Comparison of ENCODE assay signal across 15 mouse cellular contexts in genomic region chr10:45181344-45181743, GRCm38 (mm10). TPM values are rescaled to one million over a fixed set of nuclear protein-coding genes. Genes with fewer than 3 reads are reported as not detected.
DNase-seq lines count a peak whose midpoint lies in the region; ATAC-seq lines count a peak whose summit lies in the region.
"Had no signal": no experiment of that assay in that cellular context is flagged by ENCODE, and none has a peak within 500 bp of the region (broad histone marks: within the 10 kb centered on the region; RNA-seq: fewer than 3 reads in every experiment).

No protein-coding gene starts in this region.

- H3K4me2 ChIP-seq in intestine, embryonic 14.5 days (ENCODE audit: low read length), result no peak overlapping the region
- H3K4me2 ChIP-seq in intestine, embryonic 15.5 days (replicated peaks), result no peak overlapping the region
- no peak overlapping the region for H3K4me2 ChIP-seq in stomach, embryonic 16.5 days (ENCODE audit: low read depth, low read length)
- H3K4me2 ChIP-seq: hindbrain, embryonic 12.5 days; midbrain, embryonic 12.5 days had no signal

- no peaks in the 10 kb centered on the region for H3K27me3 ChIP-seq in intestine, embryonic 14.5 days (replicated peaks; ENCODE audit: control insufficient read depth, insufficient read depth, low read length)
- H3K27me3 ChIP-seq in intestine, embryonic 15.5 days (replicated peaks), result no peaks in the 10 kb centered on the region
- H3K27me3 ChIP-seq in stomach, embryonic 16.5 days (ENCODE audit: control insufficient read depth, insufficient read depth, low read length), result no peaks in the 10 kb centered on the region
- H3K27me3 ChIP-seq: hindbrain, embryonic 12.5 days; midbrain, embryonic 12.5 days had no signal

- intact Hi-C loops in heart, postnatal 10 days (cut with DNase I), result loop anchor here (5.0 kb wide), 1 partner anchor 59 kb away; no protein-coding TSS in a partner anchor

- no peaks in the 10 kb centered on the region for H3K4me1 ChIP-seq in intestine, embryonic 14.5 days (replicated peaks; ENCODE audit: control insufficient read depth, insufficient read depth, low read length)
- H3K4me1 ChIP-seq in intestine, embryonic 15.5 days (replicated peaks), result no peaks in the 10 kb centered on the region
- H3K4me1 ChIP-seq in stomach, embryonic 16.5 days (ENCODE audit: control insufficient read depth, insufficient read depth, low read length), result no peaks in the 10 kb centered on the region
- H3K4me1 ChIP-seq: hindbrain, embryonic 12.5 days; midbrain, embryonic 12.5 days had no signal

- no peak overlapping the region for H3K27ac ChIP-seq in intestine, embryonic 14.5 days (ENCODE audit: low read depth)
- no peak overlapping the region for H3K27ac ChIP-seq in intestine, embryonic 15.5 days
- H3K27ac ChIP-seq in stomach, embryonic 16.5 days (ENCODE audit: low read length), result 0 out of 2 replicates have a peak overlapping the region, but pooled peaks have one; percentile 22
- H3K27ac ChIP-seq: hindbrain, embryonic 12.5 days; kidney, postnatal 0 days; midbrain, embryonic 12.5 days had no signal

- no peak for ATAC-seq in intestine, embryonic 14.5 days (replicated peaks; ENCODE audit: low FRiP score, low TSS enrichment, low read depth)
- ATAC-seq in intestine, embryonic 15.5 days, result no peak
- peak; percentile 71; the same call in 1 of the 2 replicates for ATAC-seq in stomach, embryonic 16.5 days (ENCODE audit: insufficient read depth, low FRiP score)
- ATAC-seq: intestine, embryonic 16.5 days had no signal

- H3K9me3 ChIP-seq in intestine, embryonic 14.5 days (ENCODE audit: control insufficient read depth, low read length), result no peaks in the 10 kb centered on the region
- no peaks in the 10 kb centered on the region for H3K9me3 ChIP-seq in intestine, embryonic 15.5 days
- no peaks in the 10 kb centered on the region for H3K9me3 ChIP-seq in stomach, embryonic 16.5 days (replicated peaks; ENCODE audit: control insufficient read depth, low read length)
- H3K9me3 ChIP-seq: hindbrain, embryonic 12.5 days; midbrain, embryonic 12.5 days had no signal

- peak; percentile 36 for DNase-seq in intestine, embryonic 14.5 days (ENCODE audit: low spot score)
- peak; percentile 27 for DNase-seq in fibroblast of lung, adult 2 months (ENCODE audit: low read depth)
- peak; percentile 64 to 68 for DNase-seq in heart, postnatal 10 days
- no peak for DNase-seq in adrenal gland, postnatal 4 days (ENCODE audit: low spot score in 2 of 2)
- DNase-seq in layer of hippocampus, adult 9-11 months, result no peak
- DNase-seq: adrenal gland, adult 2 months; cerebellum, adult 9-11 months; gastrocnemius, postnatal 25 days; right cerebral cortex, adult 18-20 months had no signal

- H3K36me3 ChIP-seq in intestine, embryonic 14.5 days (ENCODE audit: control insufficient read depth, insufficient read depth, low read length), result no peaks in the 10 kb centered on the region
- no peaks in the 10 kb centered on the region for H3K36me3 ChIP-seq in intestine, embryonic 15.5 days
- no peaks in the 10 kb centered on the region for H3K36me3 ChIP-seq in stomach, embryonic 16.5 days (ENCODE audit: control insufficient read depth, insufficient read depth, low read length)
- H3K36me3 ChIP-seq: hindbrain, embryonic 12.5 days; midbrain, embryonic 12.5 days had no signal

- no peak overlapping the region for H3K4me3 ChIP-seq in intestine, embryonic 14.5 days (ENCODE audit: low read depth, low read length)
- H3K4me3 ChIP-seq in intestine, embryonic 15.5 days (replicated peaks), result no peak overlapping the region
- no peak overlapping the region for H3K4me3 ChIP-seq in stomach, embryonic 16.5 days (replicated peaks; ENCODE audit: low read length)
- H3K4me3 ChIP-seq: hindbrain, embryonic 12.5 days; midbrain, embryonic 12.5 days had no signal

- no peak overlapping the region for H3K9ac ChIP-seq in intestine, embryonic 14.5 days (ENCODE audit: low read length)
- H3K9ac ChIP-seq in intestine, embryonic 15.5 days, result no peak overlapping the region
- H3K9ac ChIP-seq in stomach, embryonic 16.5 days (ENCODE audit: low read length), result no peak overlapping the region
- H3K9ac ChIP-seq: hindbrain, embryonic 12.5 days; midbrain, embryonic 12.5 days had no signal

- WGBS in intestine, embryonic 14.5 days, result 71% methylated on average over 3 of the region's 3 CpGs
- 80% methylated on average over 3 of the region's 3 CpGs for WGBS in intestine, embryonic 15.5 days
- WGBS in stomach, embryonic 16.5 days, result 59% methylated on average over 3 of the region's 3 CpGs

RNA-seq across cellular contexts. Expression of gene Popdc3, which starts 3.4 kb away (rescaled TPM):
- 0.22 and 0.51 TPM in 2 replicates for polyA plus RNA-seq in intestine, embryonic 14.5 days (2014; fragmentation: Nextera tagmentation; extraction: Ambion mirVana)
- 0.55 and 0.88 TPM in 2 replicates for polyA plus RNA-seq in intestine, embryonic 15.5 days (2015; fragmentation: Nextera tagmentation; extraction: Ambion mirVana)
- total RNA-seq in heart, postnatal 10 days (2021), result 10 to 100 TPM; 22.1 to 22.7 TPM
- polyA plus RNA-seq in stomach, embryonic 16.5 days (2015; fragmentation: Nextera tagmentation; extraction: Ambion mirVana), result 2.3 and 2.6 TPM in 2 replicates
- 1 to 10 TPM; 1.7 to 2.3 TPM for total RNA-seq in adrenal gland, postnatal 4 days (2021)
- polyA plus RNA-seq: midbrain, embryonic 12.5 days had no signal

Comparison
In these comparisons a context has a peak if more than half of its experiments do, and no peak if none do; other contexts are left out.
1. DNase-seq: peak in intestine, embryonic 14.5 days (single experiment), fibroblast of lung, adult 2 months (single experiment) and heart, postnatal 10 days (2 of 2); none in adrenal gland, postnatal 4 days (0 of 2) and layer of hippocampus, adult 9-11 months (single experiment).